ENCODE assay signal across 8 mouse cellular contexts in the genomic region with DNA sequence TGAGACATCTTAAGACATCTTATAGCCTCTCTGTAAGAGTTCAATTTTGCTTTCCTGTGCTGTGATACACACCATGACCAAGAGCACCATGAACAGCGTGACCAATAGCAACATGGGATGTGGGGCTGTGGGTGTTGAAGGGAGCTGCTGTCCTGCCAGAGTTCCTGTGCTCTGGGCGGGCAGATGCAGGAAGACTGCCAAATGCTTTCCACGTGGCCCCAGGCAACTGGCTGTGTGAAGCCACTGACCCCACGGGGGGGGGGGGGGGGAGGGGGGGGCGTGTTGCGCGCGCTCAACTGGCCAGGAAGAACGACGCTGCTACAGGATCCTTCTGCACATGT.
DNase-seq lines count a peak whose midpoint lies in the region; ATAC-seq and TF ChIP-seq lines count a peak whose summit lies in the region.

No protein-coding gene starts in this region.

- no peak for DNase-seq in heart, adult 2 months
- DNase-seq in limb, embryonic 14.5 days (ENCODE audit: low spot score), result no peak
- DNase-seq in stomach, postnatal 0 days (ENCODE audit: low spot score), result no peak
- DNase-seq in yolk sac, embryonic 10.5 days (ENCODE audit: low spot score), result no peak
- no peak for DNase-seq in adrenal gland, postnatal 10 days

- no peak overlapping the region for H3K9ac ChIP-seq in heart, embryonic 14.5 days (ENCODE audit: low read length)
- H3K9ac ChIP-seq in heart, adult 2 months (ENCODE audit: low read depth, low read length), result no peak overlapping the region
- H3K9ac ChIP-seq in neural tube, embryonic 13.5 days, result no peak overlapping the region
- no peak overlapping the region for H3K9ac ChIP-seq in neural tube, embryonic 15.5 days (replicated peaks)
- H3K9ac ChIP-seq in limb, embryonic 14.5 days (ENCODE audit: low read depth, low read length, severe bottlenecking), result no peak overlapping the region
- H3K9ac ChIP-seq in stomach, postnatal 0 days (ENCODE audit: low read length), result no peak overlapping the region

- no peak for TF ChIP-seq POLR2A in heart, adult 2 months (IDR thresholded peaks at IDR 0.05; ENCODE audit: insufficient read depth, low read depth, low read length)
- no peak for TF ChIP-seq POLR2A in limb, embryonic 14.5 days (IDR thresholded peaks at IDR 0.05; ENCODE audit: borderline replicate concordance, extremely low read depth, insufficient read depth, insufficient read length)

- peaks cover 4 to 6% of the 10 kb centered on the region in 2 experiments; a peak in 1 of 4 replicates for H3K4me1 ChIP-seq in heart, embryonic 14.5 days (ENCODE audit: control insufficient read depth in 2 of 2, insufficient read depth in 2 of 2, low read length in 2 of 2)
- H3K4me1 ChIP-seq in heart, adult 2 months (ENCODE audit: control insufficient read depth, insufficient read depth, low read length), result peaks cover 1% of the 10 kb centered on the region
- H3K4me1 ChIP-seq in neural tube, embryonic 13.5 days (replicated peaks), result peaks cover 11% of the 10 kb centered on the region; the same call in 1 of the 2 replicates
- H3K4me1 ChIP-seq in neural tube, embryonic 15.5 days, result peaks cover 9% of the 10 kb centered on the region; the same call in 1 of the 2 replicates
- H3K4me1 ChIP-seq in limb, embryonic 14.5 days (ENCODE audit: control insufficient read depth, insufficient read depth, low read length), result no peaks in the 10 kb centered on the region; the same call in 1 of the 2 replicates
- no peaks in the 10 kb centered on the region for H3K4me1 ChIP-seq in stomach, postnatal 0 days (replicated peaks; ENCODE audit: control insufficient read depth, insufficient read depth)

- H3K36me3 ChIP-seq in heart, embryonic 14.5 days (ENCODE audit: control insufficient read depth, insufficient read depth, low read length), result no peaks in the 10 kb centered on the region
- H3K36me3 ChIP-seq in heart, adult 2 months (ENCODE audit: control insufficient read depth, insufficient read depth, low read length), result no peaks in the 10 kb centered on the region
- H3K36me3 ChIP-seq in neural tube, embryonic 13.5 days, result no peaks in the 10 kb centered on the region
- no peaks in the 10 kb centered on the region for H3K36me3 ChIP-seq in neural tube, embryonic 15.5 days
- no peaks in the 10 kb centered on the region for H3K36me3 ChIP-seq in limb, embryonic 14.5 days (ENCODE audit: control insufficient read depth, insufficient read depth, low read length)
- no peaks in the 10 kb centered on the region for H3K36me3 ChIP-seq in stomach, postnatal 0 days (ENCODE audit: control insufficient read depth, insufficient read depth, low read length)

- H3K9me3 ChIP-seq in heart, embryonic 14.5 days (ENCODE audit: control insufficient read depth, low read length), result no peaks in the 10 kb centered on the region
- no peaks in the 10 kb centered on the region for H3K9me3 ChIP-seq in neural tube, embryonic 13.5 days
- no peaks in the 10 kb centered on the region for H3K9me3 ChIP-seq in neural tube, embryonic 15.5 days (replicated peaks)
- no peaks in the 10 kb centered on the region for H3K9me3 ChIP-seq in limb, embryonic 14.5 days (ENCODE audit: control insufficient read depth, low read length)
- no peaks in the 10 kb centered on the region for H3K9me3 ChIP-seq in stomach, postnatal 0 days (ENCODE audit: control insufficient read depth, low read length)

- no peak for TF ChIP-seq CTCF in heart, adult 2 months (IDR thresholded peaks at IDR 0.05)
- no peak for TF ChIP-seq CTCF in stomach, postnatal 0 days (IDR thresholded peaks at IDR 0.05; ENCODE audit: low read depth)

- H3K4me2 ChIP-seq in heart, embryonic 14.5 days (ENCODE audit: low read length), result peak overlapping the region; percentile 29
- no peak overlapping the region for H3K4me2 ChIP-seq in neural tube, embryonic 13.5 days
- H3K4me2 ChIP-seq in neural tube, embryonic 15.5 days, result no peak overlapping the region
- H3K4me2 ChIP-seq in limb, embryonic 14.5 days (replicated peaks; ENCODE audit: low read depth, low read length, severe bottlenecking), result no peak overlapping the region
- H3K4me2 ChIP-seq in stomach, postnatal 0 days (replicated peaks; ENCODE audit: low read depth), result no peak overlapping the region

- no peak; the same call in 1 of the 2 replicates for ATAC-seq in heart, embryonic 14.5 days (ENCODE audit: insufficient number of reproducible peaks, insufficient read depth, low FRiP score, low read depth)
- ATAC-seq in neural tube, embryonic 13.5 days (ENCODE audit: low read depth), result peak; percentile 36; the same call in 1 of the 2 replicates
- ATAC-seq in neural tube, embryonic 15.5 days (ENCODE audit: low FRiP score), result no peak
- 0 out of 2 replicates have a peak, but pooled peaks have one; percentile 23 for ATAC-seq in limb, embryonic 14.5 days (ENCODE audit: low FRiP score, low read depth)
- peak; percentile 35; the same call in 1 of the 2 replicates for ATAC-seq in stomach, postnatal 0 days (ENCODE audit: low FRiP score, low TSS enrichment)

- 28% methylated on average over 4 of the region's 10 CpGs for WGBS in heart, embryonic 14.5 days
- WGBS in heart, adult 2 months, result 17% methylated on average over 4 of the region's 10 CpGs
- WGBS in neural tube, embryonic 13.5 days, result 66% methylated on average over 9 of the region's 10 CpGs
- 68% methylated on average over 6 of the region's 10 CpGs for WGBS in neural tube, embryonic 15.5 days
- 57% methylated on average over 7 of the region's 10 CpGs for WGBS in limb, embryonic 14.5 days
- WGBS in stomach, postnatal 0 days, result 60% methylated on average over 9 of the region's 10 CpGs

- no peak overlapping the region for H3K27ac ChIP-seq in heart, embryonic 14.5 days (replicated peaks in 1 of 2; ENCODE audit: control insufficient read depth in 1 of 2, insufficient read depth in 1 of 2, low read depth in 2 of 2, low read length in 2 of 2)
- H3K27ac ChIP-seq in heart, adult 2 months, result no peak overlapping the region
- H3K27ac ChIP-seq in neural tube, embryonic 13.5 days (replicated peaks), result no peak overlapping the region
- H3K27ac ChIP-seq in neural tube, embryonic 15.5 days (replicated peaks), result no peak overlapping the region
- H3K27ac ChIP-seq in limb, embryonic 14.5 days (replicated peaks; ENCODE audit: low read depth, low read length), result no peak overlapping the region
- H3K27ac ChIP-seq in stomach, postnatal 0 days (replicated peaks), result no peak overlapping the region

- no peaks in the 10 kb centered on the region for H3K79me2 ChIP-seq in heart, adult 2 months (replicated peaks; ENCODE audit: control insufficient read depth, insufficient read depth, low read length)

- intact Hi-C loops in heart, adult 2 months (cut with DNase I), result no loop called here

- H3K27me3 ChIP-seq in heart, embryonic 14.5 days (ENCODE audit: control insufficient read depth, insufficient read depth, low read length), result no peaks in the 10 kb centered on the region
- no peaks in the 10 kb centered on the region for H3K27me3 ChIP-seq in heart, adult 2 months (ENCODE audit: control insufficient read depth, insufficient read depth, low read length)
- H3K27me3 ChIP-seq in neural tube, embryonic 13.5 days, result 0 out of 2 replicates have a peak, but pooled peaks cover 2% of the 10 kb centered on the region
- H3K27me3 ChIP-seq in neural tube, embryonic 15.5 days (replicated peaks), result no peaks in the 10 kb centered on the region
- no peaks in the 10 kb centered on the region for H3K27me3 ChIP-seq in limb, embryonic 14.5 days (ENCODE audit: control insufficient read depth, insufficient read depth, low read length)
- H3K27me3 ChIP-seq in stomach, postnatal 0 days (ENCODE audit: control insufficient read depth, insufficient read depth, low read length), result no peaks in the 10 kb centered on the region

- TF ChIP-seq EP300 in heart, adult 2 months (IDR thresholded peaks at IDR 0.05; ENCODE audit: insufficient read depth, low read depth, low read length), result no peak
- TF ChIP-seq EP300 in stomach, postnatal 0 days (optimal IDR thresholded peaks at IDR 0.05), result no peak

- no peak overlapping the region for H3K4me3 ChIP-seq in heart, embryonic 14.5 days (ENCODE audit: control insufficient read depth in 1 of 2, insufficient read depth in 1 of 2, low read depth in 1 of 2, low read length in 2 of 2)
- H3K4me3 ChIP-seq in heart, adult 2 months, result no peak overlapping the region
- H3K4me3 ChIP-seq in neural tube, embryonic 13.5 days, result no peak overlapping the region
- H3K4me3 ChIP-seq in neural tube, embryonic 15.5 days (replicated peaks), result no peak overlapping the region
- H3K4me3 ChIP-seq in limb, embryonic 14.5 days (replicated peaks; ENCODE audit: low read length), result no peak overlapping the region
- H3K4me3 ChIP-seq in stomach, postnatal 0 days (ENCODE audit: low read depth, low read length), result no peak overlapping the region

Comparison
In these comparisons a context has a peak if more than half of its experiments do, and no peak if none do; other contexts are left out.
1. ATAC-seq: peak in neural tube, embryonic 13.5 days (single experiment), limb, embryonic 14.5 days (single experiment) and stomach, postnatal 0 days (single experiment); none in heart, embryonic 14.5 days (single experiment) and neural tube, embryonic 15.5 days (single experiment).